Mouse (Mus musculus): ENCODE measurements at regions not wholly inside any gene's neighbourhood (a gene's known extent, or its start where the extent isn't known, plus 50 kb on each side); places are given as distances from the start of the nearest gene placed in this dataset.

DNA sequence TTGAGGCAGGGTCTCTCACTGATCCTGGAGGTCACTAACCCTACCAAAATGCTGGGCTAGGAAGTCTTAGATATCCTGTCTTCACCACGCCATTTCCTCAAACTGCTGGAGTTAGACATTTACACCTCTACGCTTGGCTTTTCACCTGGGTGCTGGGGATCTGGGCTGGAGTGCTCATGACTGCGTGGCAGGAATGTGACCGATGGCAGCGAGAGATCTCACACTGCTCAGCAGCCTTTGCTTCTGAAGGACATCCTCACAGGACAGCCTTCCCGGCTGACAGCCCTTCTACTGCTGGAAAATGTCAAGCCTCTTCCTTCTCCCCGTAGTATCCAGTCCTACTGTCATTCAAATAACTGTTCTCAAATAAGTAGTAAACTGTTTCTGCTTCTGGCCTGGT lies 114.8 kb upstream of the Sdk1 start:
- TF ChIP-seq CTCF (conservative IDR thresholded peaks at IDR 0.05; ENCODE audit: low read length): no peak
- TF ChIP-seq NANOG (IDR thresholded peaks at IDR 0.05; ENCODE audit: borderline replicate concordance, low read length): no peak

Measured in E14TG2a.4 (cell line).